Mouse (Mus musculus) heart, embryonic 14.5 days (tissue): ENCODE measurements around the gene Nsun2. TPM values are rescaled to one million over a fixed set of nuclear protein-coding genes. Genes with fewer than 3 reads are reported as not detected.
A peak's percentile ranks its signal among the peaks of the same experiment; 100 is the strongest.

ENCODE experiments used
- ATAC-seq: fragments of 200-750 bp; cut with Nextera tagmentation; 2 replicates; pipeline ENCODE4 v1.8.0; 2017; ENCODE audit warnings: low read depth, moderate TSS enrichment; ENCODE audit not compliant: insufficient number of reproducible peaks, insufficient read depth, low FRiP score
- H3K27ac ChIP-seq, 2 experiments: fragments of 200-500 bp in 1 of 2; fragments of 300-500 bp in 1 of 2; sonication (generic) in 1 of 2; replicated peaks in 1 of 2; 2 replicates each; pipeline ENCODE4 v1.5.1; 2012 to 2014; ENCODE audit warnings: low read depth in 2 of 2, low read length in 2 of 2, control low read depth in 1 of 2, mild to moderate bottlenecking in 1 of 2, mixed read lengths in 1 of 2; ENCODE audit not compliant: control insufficient read depth in 1 of 2, insufficient read depth in 1 of 2
- H3K27me3 ChIP-seq: fragments of 300-500 bp; sonication (generic); 2 replicates; pipeline ENCODE4 v1.6.1; 2014; ENCODE audit warnings: mild to moderate bottlenecking, low read length, control low read depth; ENCODE audit not compliant: control insufficient read depth, insufficient read depth
- H3K36me3 ChIP-seq: fragments of 300-500 bp; sonication (generic); 2 replicates; pipeline ENCODE4 v1.6.1; 2014; ENCODE audit warnings: mild to moderate bottlenecking, control low read depth, low read length, mixed read lengths; ENCODE audit not compliant: control insufficient read depth, insufficient read depth
- H3K4me1 ChIP-seq, 2 experiments: fragments of 200-500 bp in 1 of 2; fragments of 300-500 bp in 1 of 2; sonication (generic) in 1 of 2; 2 replicates each; pipeline ENCODE4 v1.6.1; 2012 to 2014; ENCODE audit warnings: low read length in 2 of 2, control low read depth in 1 of 2, mixed read lengths in 1 of 2; ENCODE audit not compliant: control insufficient read depth in 2 of 2, insufficient read depth in 2 of 2
- H3K4me2 ChIP-seq: fragments of 300-500 bp; sonication (generic); 2 replicates; pipeline ENCODE4 v1.6.1; 2014; ENCODE audit warnings: mild to moderate bottlenecking, low read length
- H3K4me3 ChIP-seq, 2 experiments: fragments of 200-500 bp in 1 of 2; fragments of 300-500 bp in 1 of 2; sonication (generic) in 1 of 2; 2 replicates each; pipeline ENCODE4 v1.5.1; 2012 to 2014; ENCODE audit warnings: low read length in 2 of 2, mild to moderate bottlenecking in 2 of 2, control low read depth in 1 of 2, low read depth in 1 of 2, moderate library complexity in 1 of 2; ENCODE audit not compliant: control insufficient read depth in 1 of 2, insufficient read depth in 1 of 2
- H3K9ac ChIP-seq: fragments of 300-500 bp; sonication (generic); 2 replicates; pipeline ENCODE4 v1.6.1; 2014; ENCODE audit warnings: mild to moderate bottlenecking, low read length
- H3K9me3 ChIP-seq: fragments of 300-500 bp; sonication (generic); 2 replicates; pipeline ENCODE4 v1.6.1; 2016; ENCODE audit warnings: low read length, control low read depth; ENCODE audit not compliant: control insufficient read depth
- WGBS: fragments of 180-500 bp; shearing (Covaris S2); extraction: QIAGEN DNeasy Blood & Tissue Kit; methylation state at CpG from one replicate; pipeline ENCODE4 v1.1.7; 2014; 5-methylcytosine and 5-hydroxymethylcytosine counted together
- polyA plus RNA-seq: library from polyadenylated mRNA; unstranded; fragments of >200 nt; fragmentation: Nextera tagmentation; extraction: Ambion mirVana; gene quantifications from 2 replicates; pipeline ENCODE4 v1.2.1, GENCODE M21; 2014

Gene Nsun2
- polyA plus RNA-seq, 1 experiment from 2014 or later = 64.2 TPM

DNA sequence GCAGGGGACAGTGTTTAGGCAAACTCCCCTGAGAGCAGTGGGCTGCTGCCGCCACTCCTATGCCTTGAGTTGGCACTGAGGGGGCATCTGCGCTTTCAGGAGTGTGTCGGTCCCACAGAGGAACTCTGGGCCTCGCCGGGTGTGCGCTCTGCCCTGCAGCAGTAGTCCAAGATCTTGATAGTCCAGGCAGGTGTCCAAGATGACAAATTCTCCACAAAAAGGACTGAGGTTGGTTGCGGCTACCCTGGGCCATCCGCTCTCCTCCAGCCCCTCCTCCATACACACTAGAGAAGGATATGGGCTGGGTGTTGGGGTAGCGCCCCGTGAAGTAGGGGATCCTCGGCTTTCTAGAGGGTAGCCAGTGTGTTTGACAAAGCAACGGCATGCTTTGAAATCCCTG lies 10.0 kb downstream of the Nsun2 start:
- H3K4me2 ChIP-seq = peak overlapping the region; percentile 62
- 38% methylated on average over 12 of the region's 12 CpGs for WGBS
- H3K9me3 ChIP-seq = no peaks in the 10 kb centered on the region
- ATAC-seq = peak; percentile 42
- H3K4me3 ChIP-seq = peak overlapping the region; percentile 15 to 17; a peak in 3 of 4 replicates
- H3K27me3 ChIP-seq = no peaks in the 10 kb centered on the region
- peaks cover 38 to 59% of the 10 kb centered on the region in 2 experiments for H3K4me1 ChIP-seq
- H3K27ac ChIP-seq = peak overlapping the region; percentile 78 to 94
- H3K9ac ChIP-seq = peak overlapping the region; percentile 57
- H3K36me3 ChIP-seq = no peaks in the 10 kb centered on the region

DNA sequence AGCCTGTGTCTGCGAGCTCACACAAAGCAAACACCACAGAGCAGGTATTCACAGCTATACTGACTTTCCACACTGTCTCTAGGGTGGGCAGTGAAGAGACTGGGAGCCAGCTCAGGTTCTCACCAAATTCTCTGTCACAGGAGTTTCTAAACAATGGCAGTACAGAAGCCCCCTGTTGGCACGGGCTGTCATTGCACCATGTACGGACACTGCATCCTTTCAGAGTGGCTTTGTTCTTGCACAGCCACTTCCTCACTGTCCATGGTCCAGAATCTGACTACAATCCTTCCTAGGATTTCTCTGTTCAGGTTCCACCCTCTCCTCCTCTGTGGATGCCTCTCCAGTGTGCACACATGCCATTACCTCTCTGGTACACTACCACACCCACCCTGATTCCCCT lies 11.5 kb downstream of the Nsun2 start:
- no peak overlapping the region for H3K9ac ChIP-seq
- H3K4me1 ChIP-seq = peaks cover 27 to 46% of the 10 kb centered on the region in 2 experiments
- H3K4me3 ChIP-seq = no peak overlapping the region
- H3K36me3 ChIP-seq = no peaks in the 10 kb centered on the region
- H3K4me2 ChIP-seq = no peak overlapping the region
- no peak overlapping the region for H3K27ac ChIP-seq
- no peaks in the 10 kb centered on the region for H3K27me3 ChIP-seq
- 43% methylated on average over 3 of the region's 3 CpGs for WGBS
- H3K9me3 ChIP-seq = no peaks in the 10 kb centered on the region
- ATAC-seq = no peak

DNA sequence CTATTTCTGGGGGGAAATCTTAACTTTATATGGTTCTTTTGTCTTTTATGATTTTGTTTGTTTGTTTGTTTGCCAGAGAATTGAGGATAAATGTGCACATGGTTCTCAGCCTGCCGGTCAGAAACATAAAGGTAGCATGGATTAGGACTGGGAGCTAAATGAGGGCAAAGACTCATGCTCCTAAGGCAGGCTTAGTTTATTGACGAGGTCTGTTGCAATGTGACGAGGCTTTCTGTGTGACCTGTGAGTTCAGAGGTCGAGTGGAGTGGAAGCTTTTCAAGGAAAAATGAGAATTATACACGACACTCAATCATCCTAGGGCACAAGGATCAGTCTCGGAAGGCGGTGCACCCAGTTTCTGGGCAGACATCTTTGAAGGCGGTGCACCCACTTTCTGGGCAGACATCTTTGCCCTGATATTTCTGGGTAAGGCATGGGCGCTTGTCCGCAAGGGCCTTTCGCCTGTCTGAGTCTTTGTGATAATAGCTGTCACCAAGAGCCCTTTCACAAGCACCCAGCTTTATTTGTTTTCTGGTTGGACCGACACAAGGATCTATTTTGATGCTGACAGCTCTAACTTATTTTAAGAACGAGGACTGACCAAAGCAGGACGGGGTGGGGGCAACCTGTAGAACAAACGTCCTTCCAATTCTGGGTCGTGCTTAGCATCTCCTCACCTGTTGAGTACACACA lies 14.1 kb downstream of the Nsun2 start:
- ATAC-seq = no peak
- Histone ChIP-seq H3K4me2 (no peak overlapping the region), H3K4me1 (peaks cover 14 to 22% of the 10 kb centered on the region in 2 experiments), H3K9me3 (no peaks in the 10 kb centered on the region), H3K4me3 (no peak overlapping the region), H3K9ac (no peak overlapping the region), H3K36me3 (no peaks in the 10 kb centered on the region), H3K27me3 (peaks cover 4% of the 10 kb centered on the region; the same call in 1 of the 2 replicates), H3K27ac (no peak overlapping the region)
- 50% methylated on average over 16 of the region's 16 CpGs for WGBS

DNA sequence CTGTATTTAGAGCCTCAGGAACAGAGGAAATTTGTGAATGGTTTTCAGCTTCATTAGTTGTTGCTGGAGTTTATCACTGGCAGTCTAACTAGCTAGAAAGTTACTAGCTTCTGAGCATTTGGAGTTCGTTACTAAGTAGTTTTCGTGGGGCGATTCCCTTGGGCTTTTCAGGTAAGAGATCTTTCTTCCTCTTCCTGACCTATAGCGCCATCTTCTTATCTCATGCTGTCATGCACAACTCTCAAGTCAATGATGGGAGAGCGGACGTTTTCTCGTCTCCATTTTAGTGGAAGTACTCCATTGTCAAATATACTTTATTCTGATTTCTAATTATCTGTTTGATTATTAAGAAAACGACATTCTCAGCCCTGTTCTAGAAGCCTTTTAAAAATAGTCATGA lies 16.4 kb downstream of the Nsun2 start:
- Histone ChIP-seq H3K27ac (no peak overlapping the region), H3K36me3 (no peaks in the 10 kb centered on the region), H3K4me3 (no peak overlapping the region), H3K27me3 (peaks cover 4% of the 10 kb centered on the region; the same call in 1 of the 2 replicates), H3K9me3 (no peaks in the 10 kb centered on the region), H3K4me1 (peaks cover 2% of the 10 kb centered on the region in 2 experiments; a peak in 1 of 4 replicates), H3K4me2 (no peak overlapping the region), H3K9ac (no peak overlapping the region)
- WGBS = 40% methylated on average over 8 of the region's 8 CpGs
- ATAC-seq = no peak

DNA sequence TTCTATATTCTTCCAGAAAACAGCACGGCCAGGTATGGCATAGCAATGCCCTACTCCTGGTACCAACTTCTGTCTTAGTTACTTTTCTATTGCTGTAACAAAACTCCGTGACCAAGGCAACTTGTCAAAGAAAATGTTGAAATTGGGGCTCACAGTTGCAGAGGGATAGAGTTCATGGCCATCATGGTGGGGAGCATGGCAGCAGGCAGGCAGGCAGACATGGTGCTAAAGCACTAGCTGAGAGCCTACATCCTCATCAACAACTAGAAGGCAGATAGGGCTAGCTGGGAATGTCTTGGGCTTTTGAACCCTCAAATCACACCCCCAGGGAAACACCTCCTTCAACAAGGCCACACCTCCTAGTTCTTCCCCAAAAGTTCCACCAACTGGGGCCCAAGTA lies 17.3 kb downstream of the Nsun2 start:
- H3K4me1 ChIP-seq = peaks cover 2% of the 10 kb centered on the region in 2 experiments; a peak in 1 of 4 replicates
- H3K27me3 ChIP-seq = peaks cover 4% of the 10 kb centered on the region; the same call in 1 of the 2 replicates
- WGBS = 71% methylated on average over 2 of the region's 2 CpGs
- no peaks in the 10 kb centered on the region for H3K9me3 ChIP-seq
- H3K36me3 ChIP-seq = no peaks in the 10 kb centered on the region
- H3K27ac ChIP-seq = no peak overlapping the region
- H3K4me2 ChIP-seq = no peak overlapping the region
- ATAC-seq = no peak
- H3K4me3 ChIP-seq = no peak overlapping the region
- no peak overlapping the region for H3K9ac ChIP-seq

DNA sequence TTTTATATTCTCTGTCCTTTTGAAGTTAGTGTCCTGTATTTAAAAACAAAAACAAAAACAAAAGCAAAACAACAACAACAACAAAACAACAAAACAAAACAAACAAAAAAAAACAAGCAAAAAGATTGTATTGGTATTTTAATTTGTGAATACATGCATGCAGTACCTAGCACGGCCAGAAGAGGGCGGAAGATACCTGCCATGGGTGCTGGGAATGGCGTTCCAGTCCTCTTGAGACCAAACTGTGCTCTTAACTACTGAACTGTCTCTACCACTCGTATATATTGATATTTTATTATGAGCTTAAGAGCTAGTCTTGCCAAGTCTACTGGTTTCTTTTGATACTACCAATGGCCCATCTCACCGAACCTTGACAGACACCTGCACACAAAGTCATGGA lies 19.5 kb downstream of the Nsun2 start:
- no peak for ATAC-seq
- 19% methylated on average over 5 of the region's 5 CpGs for WGBS

DNA sequence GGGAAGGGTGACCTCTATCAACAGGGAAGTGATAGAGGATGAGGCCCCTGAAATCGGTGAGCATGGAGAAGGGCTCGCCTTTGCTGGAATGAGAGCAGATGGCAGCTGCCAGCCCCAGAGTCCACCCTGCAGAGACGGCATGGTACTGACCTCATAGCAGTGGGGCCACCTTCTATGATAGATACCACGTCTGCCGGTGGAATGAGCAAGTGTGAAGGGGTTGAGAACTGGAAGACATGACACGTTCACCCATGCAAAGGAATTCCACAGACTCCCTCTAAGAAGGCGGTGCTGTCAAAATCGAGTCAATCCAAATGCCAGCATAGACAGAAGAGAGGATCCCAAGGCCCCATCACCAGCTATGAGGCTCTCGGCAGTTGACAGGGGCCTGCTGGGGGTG lies 20.7 kb downstream of the Nsun2 start:
- WGBS = 59% methylated on average over 9 of the region's 9 CpGs
- Histone ChIP-seq H3K9ac (no peak overlapping the region), H3K27ac (no peak overlapping the region), H3K36me3 (no peaks in the 10 kb centered on the region), H3K27me3 (peaks cover 8% of the 10 kb centered on the region; the same call in 1 of the 2 replicates), H3K4me3 (no peak overlapping the region), H3K9me3 (no peaks in the 10 kb centered on the region), H3K4me2 (no peak overlapping the region), H3K4me1 (peaks cover under 1 to 3% of the 10 kb centered on the region in 2 experiments; a peak in 2 of 4 replicates)
- no peak for ATAC-seq

More for the DNA sequence above, 19.5 kb downstream of the Nsun2 start:
- no peaks in the 10 kb centered on the region for H3K36me3 ChIP-seq
- H3K9ac ChIP-seq = no peak overlapping the region
- H3K9me3 ChIP-seq = no peaks in the 10 kb centered on the region
- no peak overlapping the region for H3K4me2 ChIP-seq
- no peak overlapping the region for H3K4me3 ChIP-seq
- H3K4me1 ChIP-seq = no peaks in the 10 kb centered on the region; a peak in 1 of 4 replicates
- H3K27me3 ChIP-seq = peaks cover 8% of the 10 kb centered on the region; the same call in 1 of the 2 replicates
- H3K27ac ChIP-seq = no peak overlapping the region
